Mouse (Mus musculus): Measurements from ENCODE around the gene Scrg1. TPM values are rescaled to one million over a fixed set of nuclear protein-coding genes. Genes with fewer than 3 reads are reported as not detected.
"Not testable (repeated sequence)": the region's sequence is repeated elsewhere in the genome, so short reads cannot be mapped to it uniquely, and the experiment has no call there.

Gene Scrg1
- polyA plus RNA-seq, 1 experiment: not detected

DNA sequence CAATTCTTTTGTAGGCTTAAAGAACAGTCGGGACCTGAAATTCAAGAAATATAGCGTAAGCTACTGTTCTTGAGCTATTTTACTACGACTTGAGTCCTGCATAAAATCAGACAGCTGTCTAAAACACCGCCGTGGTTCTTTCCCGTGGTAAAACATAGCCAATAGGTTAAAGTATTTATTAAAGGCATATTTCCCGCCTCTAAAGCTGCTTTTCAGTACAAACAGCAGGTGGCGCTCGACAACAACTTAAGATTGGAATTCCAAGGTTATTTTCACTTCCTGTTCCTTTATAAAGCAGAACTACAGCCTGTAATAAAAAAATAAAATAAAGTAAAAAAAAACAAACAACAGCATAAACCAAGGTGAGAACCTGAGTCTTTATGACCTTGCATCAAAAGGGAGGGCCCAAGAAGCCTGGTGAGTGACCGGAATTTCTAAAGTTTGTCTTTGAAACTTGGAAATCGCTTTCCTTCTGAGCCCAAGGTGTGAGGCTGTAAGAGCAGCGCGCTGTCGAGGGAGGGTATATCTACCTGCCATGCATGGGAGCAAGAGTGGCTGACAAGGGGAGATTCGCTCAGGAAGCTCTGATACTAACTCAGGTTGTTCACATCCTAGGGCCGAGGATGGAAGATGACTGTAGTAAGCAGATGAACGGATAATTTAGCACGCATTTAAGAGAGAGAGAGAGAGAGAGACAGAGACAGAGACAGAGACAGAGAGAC, 26.4 kb upstream of the Scrg1 start:
- TF ChIP-seq FLI1 (IDR thresholded peaks at IDR 0.05; ENCODE audit: low read length): no peak
- no peak for TF ChIP-seq GATA1 (IDR thresholded peaks at IDR 0.05; ENCODE audit: borderline replicate concordance, low read length)
- peaks cover 34% of the 10 kb centered on the region for H3K4me1 ChIP-seq
- H3K27me3 ChIP-seq (replicated peaks): peaks cover 2% of the 10 kb centered on the region
- H3K36me3 ChIP-seq (replicated peaks; ENCODE audit: low read length): no peaks in the 10 kb centered on the region
- no peaks in the 10 kb centered on the region for H3K9me3 ChIP-seq
- peak overlapping the region; percentile 50 for H3K4me3 ChIP-seq (replicated peaks)

GRCm38 (mm10) chr8:57429888-57430274, 25.8 kb upstream of the Scrg1 start:
- peaks cover 32% of the 10 kb centered on the region for H3K4me1 ChIP-seq
- H3K27me3 ChIP-seq (replicated peaks): not testable (repeated sequence)

GRCm38 (mm10) chr8:57430901-57431300, 24.8 kb upstream of the Scrg1 start:
- Histone ChIP-seq H3K4me1 (peaks cover 38% of the 10 kb centered on the region), H3K36me3 (replicated peaks; ENCODE audit: low read length) (no peaks in the 10 kb centered on the region), H3K9me3 (no peaks in the 10 kb centered on the region), H3K4me3 (replicated peaks) (no peak overlapping the region), H3K27me3 (replicated peaks) (peaks cover 2% of the 10 kb centered on the region)
- no peak for TF ChIP-seq GATA1 (IDR thresholded peaks at IDR 0.05; ENCODE audit: borderline replicate concordance, low read length)
- TF ChIP-seq FLI1 (IDR thresholded peaks at IDR 0.05; ENCODE audit: low read length): no peak

More at GRCm38 (mm10) chr8:57429888-57430274, 25.8 kb upstream of the Scrg1 start:
- not testable (repeated sequence) for H3K9me3 ChIP-seq; H3K36me3 ChIP-seq (replicated peaks; ENCODE audit: low read length); H3K4me3 ChIP-seq (replicated peaks)

- no peak overlapping the region for H3K4me3 ChIP-seq (replicated peaks)
- no peak for TF ChIP-seq FLI1 (IDR thresholded peaks at IDR 0.05; ENCODE audit: low read length)
- TF ChIP-seq GATA1 (IDR thresholded peaks at IDR 0.05; ENCODE audit: borderline replicate concordance, low read length): no peak
- H3K9me3 ChIP-seq: no peaks in the 10 kb centered on the region
- H3K27me3 ChIP-seq (replicated peaks): peaks cover 2% of the 10 kb centered on the region
- H3K36me3 ChIP-seq (replicated peaks; ENCODE audit: low read length): no peaks in the 10 kb centered on the region
- H3K4me1 ChIP-seq: peaks cover 35% of the 10 kb centered on the region
Observed at GRCm38 (mm10) chr8:57432802-57433201, 22.9 kb upstream of the Scrg1 start.

DNA sequence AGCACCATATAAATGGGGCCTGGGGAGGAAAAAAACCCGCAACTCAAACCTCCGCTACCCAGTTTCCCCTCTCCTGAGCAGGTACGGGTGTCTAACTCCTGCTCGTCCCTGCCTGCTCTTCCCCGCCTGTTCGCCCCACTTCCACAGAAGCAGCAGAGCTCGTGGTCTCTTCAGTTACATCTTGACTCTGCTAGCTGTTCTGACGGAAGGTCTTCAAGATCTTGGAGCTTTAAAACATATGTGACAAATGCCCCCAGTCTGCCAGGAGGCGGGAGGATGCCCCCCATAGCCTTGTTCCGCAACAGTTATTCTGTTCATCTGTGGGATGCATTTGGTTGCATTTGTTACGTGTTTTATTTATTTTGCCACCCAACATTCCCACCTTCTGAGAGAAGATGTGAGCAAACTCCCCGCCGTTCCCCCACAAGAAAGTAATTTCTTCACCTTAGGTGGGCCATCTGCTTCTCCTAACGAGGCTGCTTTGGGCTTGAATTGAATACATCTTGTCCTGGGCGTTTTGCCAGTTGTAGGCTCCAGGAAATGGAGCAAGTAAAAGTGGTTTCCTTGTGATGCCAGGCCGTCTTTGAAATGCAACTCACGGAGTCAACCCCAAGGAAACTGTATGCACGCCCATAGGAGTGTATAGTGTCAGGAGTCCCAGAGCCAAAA, 19.8 kb upstream of the Scrg1 start:
- Histone ChIP-seq H3K4me1 (peaks cover 17% of the 10 kb centered on the region), H3K4me3 (replicated peaks) (no peak overlapping the region), H3K9me3 (no peaks in the 10 kb centered on the region), H3K27me3 (replicated peaks) (peaks cover 2% of the 10 kb centered on the region), H3K36me3 (replicated peaks; ENCODE audit: low read length) (no peaks in the 10 kb centered on the region)
- TF ChIP-seq FLI1 (IDR thresholded peaks at IDR 0.05; ENCODE audit: low read length): no peak
- TF ChIP-seq GATA1 (IDR thresholded peaks at IDR 0.05; ENCODE audit: borderline replicate concordance, low read length): no peak

GRCm38 (mm10) chr8:57436437-57436796, 19.3 kb upstream of the Scrg1 start:
- no peaks in the 10 kb centered on the region for H3K9me3 ChIP-seq
- H3K4me1 ChIP-seq: peaks cover 17% of the 10 kb centered on the region
- no peak overlapping the region for H3K4me3 ChIP-seq (replicated peaks)
- peaks cover 2% of the 10 kb centered on the region for H3K27me3 ChIP-seq (replicated peaks)
- TF ChIP-seq GATA1 (IDR thresholded peaks at IDR 0.05; ENCODE audit: borderline replicate concordance, low read length) (no peak), FLI1 (IDR thresholded peaks at IDR 0.05; ENCODE audit: low read length) (no peak)
- H3K36me3 ChIP-seq (replicated peaks; ENCODE audit: low read length): no peaks in the 10 kb centered on the region

DNA sequence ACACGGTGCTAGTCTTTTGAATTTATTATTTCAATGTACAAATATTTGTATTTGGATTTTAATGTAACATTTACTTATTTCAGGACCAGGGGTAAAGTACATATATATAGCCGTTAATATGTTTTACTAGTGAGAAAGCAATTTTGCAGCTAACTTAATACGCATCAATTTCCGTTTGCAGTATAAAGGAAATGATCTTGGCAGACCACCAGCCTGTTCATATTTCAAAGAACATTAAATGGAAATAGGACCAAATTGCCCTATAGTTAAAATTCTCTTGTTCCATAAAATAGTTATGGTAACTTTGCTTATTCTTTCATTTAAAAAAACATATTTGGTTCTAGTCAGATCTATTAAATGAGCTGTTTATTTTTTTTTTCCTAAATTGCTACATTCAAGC, 14.6 kb upstream of the Scrg1 start:
- Histone ChIP-seq H3K27me3 (replicated peaks) (peaks cover 3% of the 10 kb centered on the region), H3K36me3 (replicated peaks; ENCODE audit: low read length) (no peaks in the 10 kb centered on the region), H3K9me3 (no peaks in the 10 kb centered on the region), H3K4me1 (peaks cover 11% of the 10 kb centered on the region), H3K4me3 (replicated peaks) (no peak overlapping the region)
- TF ChIP-seq FLI1 (IDR thresholded peaks at IDR 0.05; ENCODE audit: low read length) (no peak), GATA1 (IDR thresholded peaks at IDR 0.05; ENCODE audit: borderline replicate concordance, low read length) (no peak)

DNA sequence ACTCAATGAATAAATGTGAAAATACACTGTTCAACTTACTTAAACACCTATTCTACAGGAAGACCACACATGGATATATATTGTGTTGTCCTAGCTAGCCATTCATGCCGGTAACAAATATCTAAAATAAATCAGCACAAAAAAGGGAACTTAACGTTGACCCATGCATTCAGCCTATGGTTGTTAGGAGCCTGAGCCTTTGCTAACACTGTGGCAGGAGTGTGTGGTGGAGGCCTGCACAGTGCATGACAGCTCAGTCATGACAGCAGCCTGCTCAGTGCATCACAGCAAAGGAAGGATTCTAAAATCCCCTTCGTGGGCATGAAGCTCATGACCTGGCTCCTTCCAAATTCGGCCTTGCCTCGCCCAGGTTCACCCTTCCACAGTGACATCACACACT, 14.2 kb upstream of the Scrg1 start:
- Histone ChIP-seq H3K9me3 (no peaks in the 10 kb centered on the region), H3K27me3 (replicated peaks) (peaks cover 3% of the 10 kb centered on the region), H3K36me3 (replicated peaks; ENCODE audit: low read length) (no peaks in the 10 kb centered on the region), H3K4me3 (replicated peaks) (no peak overlapping the region), H3K4me1 (peaks cover 6% of the 10 kb centered on the region)
- TF ChIP-seq FLI1 (IDR thresholded peaks at IDR 0.05; ENCODE audit: low read length) (no peak), GATA1 (IDR thresholded peaks at IDR 0.05; ENCODE audit: borderline replicate concordance, low read length) (no peak)

DNA sequence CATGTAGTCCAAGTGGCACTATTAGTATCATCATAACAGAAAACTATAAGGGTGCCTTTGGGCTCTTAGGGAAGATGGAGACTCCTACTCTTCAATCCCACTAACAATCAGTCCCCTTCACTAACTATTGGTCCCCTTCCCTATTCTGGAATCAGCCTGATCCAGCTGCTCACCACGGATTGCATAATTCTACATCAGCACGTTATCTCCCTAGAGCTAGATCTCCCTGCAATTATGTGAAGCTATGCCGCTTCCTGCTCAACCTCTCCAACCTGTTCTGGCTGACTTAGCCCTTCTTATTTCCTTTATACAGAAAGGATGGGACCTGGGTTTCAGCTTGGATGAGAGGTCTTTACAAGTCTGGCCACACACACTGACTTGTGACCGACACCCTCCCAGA, 12.4 kb upstream of the Scrg1 start:
- TF ChIP-seq GATA1 (IDR thresholded peaks at IDR 0.05; ENCODE audit: borderline replicate concordance, low read length): no peak
- TF ChIP-seq FLI1 (IDR thresholded peaks at IDR 0.05; ENCODE audit: low read length): no peak
- Histone ChIP-seq H3K4me1 (peaks cover 6% of the 10 kb centered on the region; the same call in 1 of the 2 replicates), H3K36me3 (replicated peaks; ENCODE audit: low read length) (no peaks in the 10 kb centered on the region), H3K27me3 (replicated peaks) (peaks cover 3% of the 10 kb centered on the region), H3K9me3 (peaks cover 2% of the 10 kb centered on the region), H3K4me3 (replicated peaks) (no peak overlapping the region)

DNA sequence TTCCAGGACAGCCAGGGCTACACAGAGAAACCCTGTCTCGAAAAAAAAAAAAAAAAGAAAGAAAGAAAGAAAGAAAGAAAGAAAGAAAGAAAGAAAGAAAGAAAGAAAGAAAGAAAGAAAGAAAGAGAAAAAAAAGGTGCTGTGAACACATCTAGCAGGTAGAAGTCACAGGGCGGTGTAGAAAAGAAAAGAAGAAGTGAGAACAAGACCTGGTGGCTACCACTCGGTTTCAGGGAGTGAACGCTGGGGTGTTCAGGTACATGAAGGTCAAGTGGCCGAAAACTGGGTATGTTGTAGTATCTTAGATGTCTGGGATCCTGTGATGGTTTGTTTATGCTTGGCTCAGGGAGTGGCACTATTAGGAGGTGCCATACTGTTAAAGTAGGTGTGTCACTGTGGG, 9.8 kb upstream of the Scrg1 start:
- H3K4me3 ChIP-seq (replicated peaks); H3K9me3 ChIP-seq; H3K4me1 ChIP-seq; H3K27me3 ChIP-seq (replicated peaks); H3K36me3 ChIP-seq (replicated peaks; ENCODE audit: low read length): not testable (repeated sequence)
